Mouse (Mus musculus): ENCODE data around the gene Trim29. TPM values are rescaled to one million over a fixed set of nuclear protein-coding genes. Genes with fewer than 3 reads are reported as not detected.
A peak's percentile ranks its signal among the peaks of the same experiment; 100 is the strongest.

The Trim29 gene
- total RNA-seq (2015) (not detected in 2 replicates), total RNA-seq (2017) (not detected in 2 replicates)

- no peak for ATAC-seq (replicated peaks; ENCODE audit: poor library complexity)
Observed at GRCm38 (mm10) chr9:43310538-43310937, at the start of gene Trim29. Gene Trim29, plus strand, starts transcription at chr9:43310848.

- no peak for ATAC-seq (replicated peaks; ENCODE audit: poor library complexity)
Observed at GRCm38 (mm10) chr9:43261124-43261907, 49.3 kb upstream of the Trim29 start.

GRCm38 (mm10) chr9:43261941-43262340 lies 48.7 kb upstream of the Trim29 start:
- peak; percentile 37; the same call in 1 of the 2 replicates for ATAC-seq (replicated peaks; ENCODE audit: poor library complexity)

- ATAC-seq (replicated peaks; ENCODE audit: poor library complexity), result no peak
Observed at GRCm38 (mm10) chr9:43262390-43262789, 48.3 kb upstream of the Trim29 start.

- no peak for ATAC-seq (replicated peaks; ENCODE audit: poor library complexity)
Observed at GRCm38 (mm10) chr9:43262811-43263550, 47.7 kb upstream of the Trim29 start.

- ATAC-seq (replicated peaks; ENCODE audit: poor library complexity), result no peak
Observed at GRCm38 (mm10) chr9:43263946-43264451, 46.6 kb upstream of the Trim29 start.

GRCm38 (mm10) chr9:43265194-43265593 lies 45.5 kb upstream of the Trim29 start:
- no peak for ATAC-seq (replicated peaks; ENCODE audit: poor library complexity)

GRCm38 (mm10) chr9:43267357-43267756 lies 43.3 kb upstream of the Trim29 start:
- peak; percentile 92 for ATAC-seq (replicated peaks; ENCODE audit: poor library complexity)

GRCm38 (mm10) chr9:43269166-43269565 lies 41.5 kb upstream of the Trim29 start:
- no peak for ATAC-seq (replicated peaks; ENCODE audit: poor library complexity)

- 0 out of 2 replicates have a peak, but pooled peaks have one; percentile 17 for ATAC-seq (replicated peaks; ENCODE audit: poor library complexity)
Observed at GRCm38 (mm10) chr9:43270723-43271252, 39.9 kb upstream of the Trim29 start.

- no peak for ATAC-seq (replicated peaks; ENCODE audit: poor library complexity)
Observed at GRCm38 (mm10) chr9:43271761-43272518, 38.7 kb upstream of the Trim29 start.

GRCm38 (mm10) chr9:43273735-43274134 lies 36.9 kb upstream of the Trim29 start:
- no peak for ATAC-seq (replicated peaks; ENCODE audit: poor library complexity)

- peak; percentile 98 for ATAC-seq (replicated peaks; ENCODE audit: poor library complexity)
Observed at GRCm38 (mm10) chr9:43284284-43284683, 26.4 kb upstream of the Trim29 start.

- ATAC-seq (replicated peaks; ENCODE audit: poor library complexity), result no peak
Observed at GRCm38 (mm10) chr9:43285281-43285680, 25.4 kb upstream of the Trim29 start.

- peak; percentile 76 for ATAC-seq (replicated peaks; ENCODE audit: poor library complexity)
Observed at GRCm38 (mm10) chr9:43286870-43287269, 23.8 kb upstream of the Trim29 start.

- ATAC-seq (replicated peaks; ENCODE audit: poor library complexity), result no peak
Observed at GRCm38 (mm10) chr9:43293058-43293457, 17.6 kb upstream of the Trim29 start.

GRCm38 (mm10) chr9:43300394-43300793 lies 10.3 kb upstream of the Trim29 start:
- no peak for ATAC-seq (replicated peaks; ENCODE audit: poor library complexity)

GRCm38 (mm10) chr9:43302989-43303388 lies 7.7 kb upstream of the Trim29 start:
- peak; percentile 39; the same call in 1 of the 2 replicates for ATAC-seq (replicated peaks; ENCODE audit: poor library complexity)

GRCm38 (mm10) chr9:43305882-43306281 lies 4.8 kb upstream of the Trim29 start:
- ATAC-seq (replicated peaks; ENCODE audit: poor library complexity), result peak; percentile 23; the same call in 1 of the 2 replicates

GRCm38 (mm10) chr9:43309087-43309872 lies 1.4 kb upstream of the Trim29 start:
- ATAC-seq (replicated peaks; ENCODE audit: poor library complexity), result no peak
